Mouse (Mus musculus) heart, embryonic 10.5 days (tissue): Measurements from ENCODE around the gene Ddx17. TPM values are rescaled to one million over a fixed set of nuclear protein-coding genes. Genes with fewer than 3 reads are reported as not detected.

Experiments used
- DNase-seq: peaks from one replicate; pipeline ENCODE4 v3.0.0-alpha.2; 2017; ENCODE audit warnings: low spot score
- H3K27ac ChIP-seq: fragments of 300-500 bp; sonication (generic); 2 replicates; pipeline ENCODE4 v1.5.1; 2016; ENCODE audit warnings: mild to moderate bottlenecking
- H3K27me3 ChIP-seq: fragments of 300-500 bp; sonication (generic); 2 replicates; pipeline ENCODE4 v1.6.1; 2016; ENCODE audit warnings: mild to moderate bottlenecking; ENCODE audit not compliant: poor library complexity, insufficient read depth, severe bottlenecking
- H3K36me3 ChIP-seq: fragments of 300-500 bp; sonication (generic); 2 replicates; pipeline ENCODE4 v1.6.1; 2016; ENCODE audit warnings: mild to moderate bottlenecking, moderate library complexity
- H3K4me1 ChIP-seq: fragments of 300-500 bp; sonication (generic); 2 replicates; pipeline ENCODE4 v1.6.1; 2016; ENCODE audit warnings: mild to moderate bottlenecking
- H3K4me3 ChIP-seq: fragments of 300-500 bp; sonication (generic); 2 replicates; pipeline ENCODE4 v1.5.1; 2016; ENCODE audit warnings: mild to moderate bottlenecking, moderate library complexity
- H3K9me3 ChIP-seq: fragments of 300-500 bp; sonication (generic); 2 replicates; pipeline ENCODE4 v1.6.1; 2016; ENCODE audit warnings: mild to moderate bottlenecking, moderate library complexity
- WGBS: fragments of 180-500 bp; shearing (Covaris S2); methylation state at CpG from one replicate; pipeline ENCODE4 v1.1.7; 2016; 5-methylcytosine and 5-hydroxymethylcytosine counted together
- microRNA-seq: library from miRNA; unstranded; fragments of <30 nt; microRNA quantifications from one replicate; pipeline ENCODE4, GENCODE M21; 2017
- polyA plus RNA-seq: library from polyadenylated mRNA; unstranded; fragments of >200 nt; fragmentation: Nextera tagmentation; extraction: Ambion mirVana; gene quantifications from 2 replicates; pipeline ENCODE4 v1.2.1, GENCODE M21; 2016

Ddx17 gene
- polyA plus RNA-seq, 1 experiment from 2014 or later, result 37.5 TPM

DNA sequence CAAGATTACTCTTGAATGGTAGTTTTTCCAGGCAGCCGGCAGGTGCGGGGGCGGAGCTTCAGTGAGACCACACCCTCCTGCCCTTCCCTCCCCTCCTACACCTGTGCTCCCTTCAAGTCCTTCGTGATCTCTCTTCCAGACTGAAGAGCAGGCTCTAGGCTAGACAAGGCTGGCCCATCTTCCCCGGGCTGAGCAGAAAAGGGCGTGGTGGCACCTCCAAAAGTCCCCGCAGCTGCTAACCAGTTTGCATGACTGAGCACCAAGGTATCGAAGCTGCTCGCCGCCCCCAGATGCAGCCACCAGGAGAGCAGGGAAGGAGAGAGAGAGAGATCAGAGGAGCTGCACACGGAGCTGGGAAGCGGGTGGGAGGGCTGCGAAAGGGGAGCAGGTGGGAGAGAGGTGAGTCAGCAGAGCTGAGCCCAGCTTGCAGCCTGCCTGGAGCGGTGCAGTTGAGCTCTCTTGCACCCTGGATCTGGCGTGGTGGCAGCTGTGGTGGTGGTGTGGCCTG, 65.3 kb downstream of the Ddx17 start:
- WGBS, result 9% methylated on average over 15 of the region's 15 CpGs
- Histone ChIP-seq H3K27me3 (peaks cover 66% of the 10 kb centered on the region), H3K36me3 (no peaks in the 10 kb centered on the region), H3K4me3 (0 out of 2 replicates have a peak overlapping the region, but pooled peaks have one; percentile 8), H3K27ac (no peak overlapping the region), H3K4me1 (peaks cover 35% of the 10 kb centered on the region), H3K9me3 (no peaks in the 10 kb centered on the region)
- DNase-seq, result no peak

Small RNA genes within 50 kb of the gene (microRNA-seq; reads per million reads assigned to microRNA genes)
- gene Gm27903, result not detected

Other genes starting within 250 kb of the Ddx17 start
- gene Pla2g6, start 218.4 kb downstream of the Ddx17 start, polyA plus RNA-seq, result 17.2 and 17.3 TPM in 2 replicates
- 1.6 and 2.0 TPM in 2 replicates for gene Maff, start 200.1 kb downstream of the Ddx17 start, polyA plus RNA-seq
- 67.7 and 76.3 TPM in 2 replicates for gene Tmem184b, start 143.2 kb downstream of the Ddx17 start, polyA plus RNA-seq
- gene Csnk1e, start 91.2 kb downstream of the Ddx17 start, polyA plus RNA-seq, result 87.9 and 102 TPM in 2 replicates
- gene Kcnj4, start 41.5 kb downstream of the Ddx17 start, polyA plus RNA-seq, result 0.06 TPM in 1 of 2 replicates, not detected in the other
- gene Kdelr3, start 30.3 kb downstream of the Ddx17 start, polyA plus RNA-seq, result 29.8 and 40.5 TPM in 2 replicates
- gene Dmc1, start 58.4 kb upstream of the Ddx17 start, polyA plus RNA-seq, result 1.2 and 1.5 TPM in 2 replicates
- 0.55 and 1.1 TPM in 2 replicates for gene Fam227a, start 112.2 kb upstream of the Ddx17 start, polyA plus RNA-seq
- 42.9 and 48.9 TPM in 2 replicates for gene Cby1, start 112.5 kb upstream of the Ddx17 start, polyA plus RNA-seq
- gene Tomm22, start 124.1 kb upstream of the Ddx17 start, polyA plus RNA-seq, result 258 and 286 TPM in 2 replicates
- 18.4 and 21.0 TPM in 2 replicates for gene Josd1, start 141.2 kb upstream of the Ddx17 start, polyA plus RNA-seq
- 38.1 and 38.3 TPM in 2 replicates for gene Gtpbp1, start 144.1 kb upstream of the Ddx17 start, polyA plus RNA-seq
- 2.4 and 2.9 TPM in 2 replicates for gene Sun2, start 195.8 kb upstream of the Ddx17 start, polyA plus RNA-seq
- gene Dnal4, start 231.1 kb upstream of the Ddx17 start, polyA plus RNA-seq, result 37.3 and 48.0 TPM in 2 replicates